Mouse (Mus musculus) cerebellum, adult 2 months (tissue): ENCODE data around the gene Pum1. TPM values are rescaled to one million over a fixed set of nuclear protein-coding genes. Genes with fewer than 3 reads are reported as not detected.
A peak's percentile ranks its signal among the peaks of the same experiment; 100 is the strongest.

ENCODE experiments used
- DNase-seq, 2 experiments: peaks; one replicate each; pipeline ENCODE4 v3.0.0; 2021
- H3K27ac ChIP-seq: fragments of 200-500 bp; 2 replicates; pipeline ENCODE4 v1.5.1; 2012; ENCODE audit warnings: low read length, control low read depth, inconsistent platforms; ENCODE audit not compliant: insufficient read depth
- H3K27me3 ChIP-seq: fragments of 200-500 bp; 2 replicates; pipeline ENCODE4 v1.6.1; 2012; ENCODE audit warnings: inconsistent platforms, mild to moderate bottlenecking, low read length, moderate library complexity; ENCODE audit not compliant: control insufficient read depth, insufficient read depth
- H3K4me1 ChIP-seq: fragments of 200-500 bp; 2 replicates; pipeline ENCODE4 v1.6.1; 2011; ENCODE audit warnings: low read length; ENCODE audit not compliant: control insufficient read depth, insufficient read depth
- H3K4me3 ChIP-seq: fragments of 200-500 bp; replicated peaks from 2 replicates; pipeline ENCODE3; 2011; ENCODE audit warnings: mild to moderate bottlenecking, low read depth, low read length, control low read depth; ENCODE audit not compliant: insufficient read depth
- CTCF ChIP-seq: fragments of 200-500 bp; IDR thresholded peaks from 2 replicates; pipeline ENCODE4 v1.5.1; 2011; ENCODE audit warnings: low read depth, mild to moderate bottlenecking, control low read depth, low read length, moderate library complexity, borderline replicate concordance; ENCODE audit not compliant: insufficient read depth
- POLR2A ChIP-seq: fragments of 200-500 bp; IDR thresholded peaks from 2 replicates; pipeline ENCODE4 v1.6.1; 2011; ENCODE audit warnings: low read length, control low read depth, borderline replicate concordance; ENCODE audit not compliant: insufficient read depth
- WGBS: fragments of 180-500 bp; shearing (Covaris S2); methylation state at CpG from one replicate; pipeline ENCODE4 v1.1.7; 2018; 5-methylcytosine and 5-hydroxymethylcytosine counted together
- polyA plus RNA-seq: library from polyadenylated mRNA; depleted of rRNA; stranded (reverse); fragments of >200 nt; gene quantifications from 2 replicates; pipeline ENCODE4 v1.2.3, GENCODE M21; 2012

Pum1 gene
- polyA plus RNA-seq, 1 experiment = 49.6 TPM

DNA sequence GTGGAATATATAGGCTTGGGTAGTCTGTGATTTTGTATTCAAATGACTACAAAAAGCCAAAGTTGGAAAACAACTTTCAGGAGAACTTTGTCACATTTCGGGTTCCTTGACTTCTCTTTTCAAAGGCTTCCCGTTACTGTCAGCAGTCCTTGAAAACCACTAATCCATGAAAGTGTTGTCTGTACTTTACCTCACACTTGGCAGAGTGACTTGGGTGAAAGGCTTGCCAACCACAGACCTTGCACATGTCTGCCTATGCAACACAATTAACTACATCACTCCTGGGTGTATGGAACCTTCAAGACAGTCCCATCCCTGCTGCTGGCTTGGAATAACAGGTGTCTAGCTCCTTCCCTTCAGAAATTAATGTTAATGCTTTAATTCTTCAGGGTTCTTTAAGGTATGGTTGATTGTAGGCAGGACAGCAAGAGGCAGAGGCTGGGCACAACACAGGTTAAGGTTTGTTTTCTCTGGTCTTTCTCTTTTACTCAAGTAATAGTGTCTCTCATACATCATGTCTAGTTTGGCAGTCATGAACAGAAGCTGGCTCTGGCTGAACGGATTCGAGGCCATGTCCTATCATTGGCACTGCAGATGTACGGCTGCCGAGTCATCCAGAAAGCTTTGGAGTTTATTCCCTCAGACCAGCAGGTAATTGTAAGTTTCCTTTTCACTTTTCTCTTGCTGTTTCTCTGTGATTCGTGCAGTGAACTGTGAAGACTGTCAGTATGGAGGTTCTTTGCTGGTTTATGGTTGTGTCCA, 102.5 kb downstream of the Pum1 start:
- no peaks in the 10 kb centered on the region for H3K27me3 ChIP-seq
- no peak overlapping the region for H3K4me3 ChIP-seq
- WGBS = 62% methylated on average over 7 of the region's 7 CpGs
- peaks cover 6% of the 10 kb centered on the region for H3K4me1 ChIP-seq
- H3K27ac ChIP-seq = no peak overlapping the region
- DNase-seq = no peak
- TF ChIP-seq CTCF (no peak), POLR2A (no peak)

DNA sequence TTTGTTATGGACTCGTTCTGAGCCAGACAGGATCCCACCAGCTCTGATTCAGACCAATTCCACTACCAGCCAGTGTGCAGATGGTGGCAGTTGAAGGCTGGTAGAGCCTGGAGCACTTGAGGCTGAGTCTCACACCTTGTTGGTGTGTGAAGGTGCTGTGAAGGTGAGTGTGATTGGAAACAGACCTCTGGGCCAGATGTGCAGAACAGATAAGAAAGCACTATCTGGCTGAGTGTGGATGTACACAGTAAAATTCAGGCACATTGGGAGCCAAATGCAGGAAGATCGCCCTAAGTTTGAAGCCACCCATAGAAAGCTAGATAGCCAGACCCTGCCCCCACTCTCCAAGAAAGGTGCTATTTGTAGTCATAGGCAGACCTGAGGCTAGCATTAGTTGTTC, 103.3 kb downstream of the Pum1 start:
- WGBS = 83% methylated on average over 2 of the region's 2 CpGs
- H3K27me3 ChIP-seq = no peaks in the 10 kb centered on the region
- peaks cover 4% of the 10 kb centered on the region for H3K4me1 ChIP-seq
- no peak for DNase-seq
- no peak overlapping the region for H3K4me3 ChIP-seq
- H3K27ac ChIP-seq = no peak overlapping the region
- TF ChIP-seq CTCF = no peak
- no peak for TF ChIP-seq POLR2A

- Histone ChIP-seq H3K27me3 (no peaks in the 10 kb centered on the region), H3K27ac (no peak overlapping the region), H3K4me1 (peaks cover 4% of the 10 kb centered on the region), H3K4me3 (no peak overlapping the region)
- WGBS = 76% methylated on average over 4 of the region's 4 CpGs
- DNase-seq = no peak
- TF ChIP-seq CTCF (no peak), POLR2A (no peak)
These were observed 103.8 kb downstream of the Pum1 start for GRCm38 (mm10) chr4:130766926-130767325.

DNA sequence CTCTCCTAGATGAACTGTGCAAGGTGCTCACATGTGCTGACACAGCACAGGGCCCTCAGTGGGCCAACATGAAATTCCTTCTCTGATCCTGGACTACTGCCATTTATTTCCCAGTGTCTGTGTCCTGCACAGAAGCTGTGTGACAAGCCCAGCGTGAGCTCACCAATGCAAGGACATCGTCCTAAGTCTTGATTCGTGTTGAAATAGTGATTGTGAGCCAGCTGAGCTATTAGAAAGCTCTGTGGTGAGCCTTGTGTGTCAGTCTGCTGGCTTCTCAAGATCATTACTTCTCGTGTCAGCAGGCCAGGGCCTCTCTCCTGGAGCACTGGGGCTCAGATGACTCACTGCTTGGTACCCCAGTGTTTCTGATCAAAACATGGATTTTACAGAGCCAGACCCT, 110.8 kb downstream of the Pum1 start:
- peaks cover 10% of the 10 kb centered on the region; the same call in 1 of the 2 replicates for H3K4me1 ChIP-seq
- no peaks in the 10 kb centered on the region for H3K27me3 ChIP-seq
- no peak overlapping the region for H3K27ac ChIP-seq
- no peak overlapping the region for H3K4me3 ChIP-seq
- 18% methylated on average over 4 of the region's 4 CpGs for WGBS
- TF ChIP-seq POLR2A = no peak
- DNase-seq = no peak

DNA sequence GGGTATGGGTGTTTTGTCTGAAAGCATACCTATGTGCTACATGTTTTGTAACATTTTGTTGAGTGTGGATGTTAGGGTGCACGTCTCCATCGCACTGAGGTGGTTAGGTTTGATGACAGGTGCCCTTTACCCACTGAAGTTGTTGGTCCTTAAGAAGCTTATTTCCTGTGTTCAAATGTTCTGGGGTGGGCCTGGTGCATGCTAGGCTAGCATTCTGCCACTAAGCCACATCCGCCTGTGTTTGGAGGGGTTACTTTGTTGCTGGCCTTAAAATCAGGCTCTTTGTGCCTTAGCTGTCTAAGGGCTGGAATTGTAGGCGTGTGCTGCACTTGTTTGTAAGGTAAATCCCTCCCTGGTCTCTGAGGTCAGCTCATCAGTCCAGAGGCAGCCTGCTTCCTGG, 111.7 kb downstream of the Pum1 start:
- TF ChIP-seq CTCF (no peak), POLR2A (no peak)
- no peak for DNase-seq
- no peaks in the 10 kb centered on the region for H3K27me3 ChIP-seq
- H3K4me3 ChIP-seq = no peak overlapping the region
- peaks cover 11% of the 10 kb centered on the region; the same call in 1 of the 2 replicates for H3K4me1 ChIP-seq
- no peak overlapping the region for H3K27ac ChIP-seq
- 96% methylated on average over 4 of the region's 4 CpGs for WGBS

- 36% methylated on average over 10 of the region's 10 CpGs for WGBS
- no peak for TF ChIP-seq CTCF
- Histone ChIP-seq H3K27ac (no peak overlapping the region), H3K4me1 (peaks cover 11% of the 10 kb centered on the region; the same call in 1 of the 2 replicates), H3K4me3 (no peak overlapping the region), H3K27me3 (no peaks in the 10 kb centered on the region)
- no peak for DNase-seq
These were observed 114.5 kb downstream of the Pum1 start for GRCm38 (mm10) chr4:130777647-130778046.

- Histone ChIP-seq H3K4me1 (peaks cover 6% of the 10 kb centered on the region; the same call in 1 of the 2 replicates), H3K27me3 (no peaks in the 10 kb centered on the region), H3K27ac (no peak overlapping the region), H3K4me3 (no peak overlapping the region)
- no peak for TF ChIP-seq CTCF
- TF ChIP-seq POLR2A = no peak
- DNase-seq = peak in 1 of 2 experiments; percentile 41
- WGBS = 20% methylated on average over 3 of the region's 3 CpGs
These were observed 115.9 kb downstream of the Pum1 start for GRCm38 (mm10) chr4:130779037-130779436.

DNA sequence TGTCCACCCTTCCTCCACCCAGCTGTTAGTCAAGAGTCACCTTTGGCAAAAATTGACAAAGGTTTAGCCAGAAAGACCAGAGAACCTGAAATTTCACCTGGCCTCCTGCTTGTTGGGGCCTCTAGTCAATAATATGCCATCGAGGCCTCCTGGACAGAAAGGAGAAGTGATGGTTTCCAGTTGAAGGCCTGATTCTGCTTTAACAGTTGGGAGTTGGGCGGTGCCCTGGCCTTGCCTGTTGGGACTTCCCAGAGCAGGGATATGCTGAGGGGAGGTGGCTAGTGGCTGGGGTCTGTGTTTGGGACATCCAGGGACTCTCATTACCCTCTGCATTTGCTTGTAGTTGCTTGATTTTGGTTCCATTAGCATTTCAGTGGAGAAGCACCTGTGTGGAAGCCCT, 119.4 kb downstream of the Pum1 start:
- Histone ChIP-seq H3K4me3 (no peak overlapping the region), H3K4me1 (peaks cover 3% of the 10 kb centered on the region; the same call in 1 of the 2 replicates), H3K27ac (no peak overlapping the region), H3K27me3 (no peaks in the 10 kb centered on the region)
- TF ChIP-seq POLR2A (no peak), CTCF (no peak)
- whole genome bisulfite sequencing = 81% methylated on average over 2 of the region's 2 CpGs
- DNase-seq = no peak

DNA sequence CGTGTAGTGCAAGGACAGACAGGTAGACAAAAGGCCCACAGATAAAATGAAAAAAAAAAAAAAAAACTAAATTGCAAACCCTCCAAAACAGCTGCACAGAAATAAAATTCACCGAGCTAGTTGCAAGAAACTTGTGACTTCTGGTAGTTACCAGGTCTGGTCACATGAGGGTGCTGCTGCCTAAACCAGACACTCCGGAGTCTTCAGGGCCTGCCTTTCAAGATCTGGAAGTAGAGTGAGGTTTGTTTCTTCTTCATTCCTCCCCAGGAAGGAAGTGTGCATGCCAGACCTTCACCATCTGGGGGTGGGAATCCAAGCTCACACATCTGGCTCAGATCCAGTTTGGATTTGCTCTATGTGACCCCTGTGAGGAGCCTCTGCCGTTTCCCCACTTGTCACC, 121.6 kb downstream of the Pum1 start:
- 22% methylated on average over 4 of the region's 4 CpGs for WGBS
- Histone ChIP-seq H3K4me3 (no peak overlapping the region), H3K27ac (no peak overlapping the region), H3K27me3 (no peaks in the 10 kb centered on the region), H3K4me1 (no peaks in the 10 kb centered on the region)
- peak in 1 of 2 experiments; percentile 56 for DNase-seq
- TF ChIP-seq CTCF (peak; percentile 86), POLR2A (no peak)
